Comparison of ENCODE assay signal across 9 mouse cellular contexts in the genomic region with DNA sequence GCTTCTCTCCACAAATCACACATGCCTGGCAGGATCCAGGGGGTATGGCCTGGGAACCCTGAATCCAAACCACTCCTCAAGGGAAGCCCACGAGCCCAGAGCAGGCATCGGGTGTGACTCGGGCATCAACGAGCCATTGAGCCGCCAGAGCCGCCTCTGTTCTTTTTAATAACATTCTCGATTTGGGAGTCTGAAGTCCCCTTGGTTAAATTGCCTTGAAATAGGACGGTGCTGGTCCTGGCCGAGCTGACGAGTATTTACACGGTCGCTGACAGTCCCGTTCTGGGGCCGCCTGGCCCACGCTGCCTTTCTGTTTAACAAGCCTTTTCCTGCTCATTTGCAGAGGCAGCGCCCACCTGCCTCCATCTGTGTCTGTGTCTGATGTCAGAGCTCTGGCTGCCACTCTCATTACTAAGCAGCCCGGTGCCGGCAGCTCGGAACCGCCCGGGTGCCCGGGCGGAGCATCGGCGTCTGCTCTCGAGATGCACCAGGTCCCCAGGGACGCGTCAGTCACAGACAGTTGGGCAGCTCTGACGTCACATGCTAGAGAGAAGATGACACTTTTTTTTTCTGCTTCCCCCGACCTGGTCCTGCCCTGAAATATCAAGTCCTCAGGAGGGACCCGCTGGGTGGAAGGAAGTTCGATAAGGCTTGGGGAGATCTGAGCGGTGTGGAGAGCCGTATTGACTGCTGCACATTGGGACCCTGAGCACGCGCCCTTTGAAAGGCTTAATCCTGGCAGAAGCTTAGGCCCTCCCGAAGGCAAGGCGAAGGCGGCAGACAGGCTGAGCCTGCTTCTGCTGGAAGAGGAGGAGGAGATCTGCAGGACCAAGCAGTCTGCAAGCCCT. TPM values are rescaled to one million over a fixed set of nuclear protein-coding genes. Genes with fewer than 3 reads are reported as not detected.
DNase-seq lines count a peak whose midpoint lies in the region; ATAC-seq lines count a peak whose summit lies in the region.
"Had no signal": no experiment of that assay in that cellular context is flagged by ENCODE, and none has a peak within 500 bp of the region (broad histone marks: within the 10 kb centered on the region; RNA-seq: fewer than 3 reads in every experiment).

No protein-coding gene starts in this region.

- peaks cover 40% of the 10 kb centered on the region for H3K27me3 ChIP-seq in heart, embryonic 11.5 days (ENCODE audit: control insufficient read depth, insufficient read depth, low read length)
- peaks cover 2% of the 10 kb centered on the region; the same call in 1 of the 2 replicates for H3K27me3 ChIP-seq in hindbrain, embryonic 11.5 days (ENCODE audit: control insufficient read depth, insufficient read depth, low read length)
- 0 out of 2 replicates have a peak, but pooled peaks cover 6% of the 10 kb centered on the region for H3K27me3 ChIP-seq in midbrain, embryonic 14.5 days (ENCODE audit: control insufficient read depth, insufficient read depth, low read length)

- DNase-seq in heart, adult 11 months: no peak
- peak; percentile 65 for DNase-seq in cerebellum, adult 9-11 months
- DNase-seq in hindbrain, embryonic 11.5 days (ENCODE audit: low spot score): peak; percentile 74
- DNase-seq in left cerebral cortex, postnatal 25 days (ENCODE audit: low spot score in 2 of 2): peak; percentile 77 to 94
- DNase-seq in midbrain, embryonic 14.5 days: peak; percentile 91
- peak; percentile 43 to 63 for DNase-seq in spleen, postnatal 14 days (ENCODE audit: low spot score in 2 of 2)
- DNase-seq in adrenal gland, adult 2 months: no peak

- no peaks in the 10 kb centered on the region for H3K36me3 ChIP-seq in heart, embryonic 11.5 days (ENCODE audit: control insufficient read depth, insufficient read depth, low read length)
- H3K36me3 ChIP-seq in hindbrain, embryonic 11.5 days (ENCODE audit: control insufficient read depth, insufficient read depth, low read length): no peaks in the 10 kb centered on the region
- no peaks in the 10 kb centered on the region for H3K36me3 ChIP-seq in midbrain, embryonic 14.5 days (ENCODE audit: control insufficient read depth, insufficient read depth, low read length)

- 13% methylated on average over 39 of the region's 39 CpGs for WGBS in heart, embryonic 11.5 days (ENCODE audit: insufficient replicate concordance)
- WGBS in hindbrain, embryonic 11.5 days: 22% methylated on average over 39 of the region's 39 CpGs
- WGBS in midbrain, embryonic 14.5 days: 4% methylated on average over 39 of the region's 39 CpGs

- peak overlapping the region; percentile 71 for H3K4me2 ChIP-seq in heart, embryonic 11.5 days
- H3K4me2 ChIP-seq in hindbrain, embryonic 11.5 days (replicated peaks; ENCODE audit: low read depth, low read length): peak overlapping the region; percentile 35
- peak overlapping the region; percentile 58 for H3K4me2 ChIP-seq in midbrain, embryonic 14.5 days (ENCODE audit: low read length)

- H3K9ac ChIP-seq in heart, embryonic 11.5 days (ENCODE audit: low read depth, low read length): no peak overlapping the region
- no peak overlapping the region for H3K9ac ChIP-seq in hindbrain, embryonic 11.5 days (ENCODE audit: low read depth, low read length)
- H3K9ac ChIP-seq in midbrain, embryonic 14.5 days (replicated peaks; ENCODE audit: low read length): peak overlapping the region; percentile 45

- H3K4me1 ChIP-seq in heart, embryonic 11.5 days (ENCODE audit: control insufficient read depth, insufficient read depth, low read length): peaks cover 11% of the 10 kb centered on the region
- peaks cover 6% of the 10 kb centered on the region; the same call in 1 of the 2 replicates for H3K4me1 ChIP-seq in hindbrain, embryonic 11.5 days (replicated peaks; ENCODE audit: control insufficient read depth, insufficient read depth, low read length)
- peaks cover 27% of the 10 kb centered on the region for H3K4me1 ChIP-seq in midbrain, embryonic 14.5 days (ENCODE audit: control insufficient read depth, insufficient read depth, low read length)

- no peak overlapping the region for H3K27ac ChIP-seq in heart, embryonic 11.5 days (ENCODE audit: low read depth, low read length)
- no peak overlapping the region for H3K27ac ChIP-seq in hindbrain, embryonic 11.5 days (ENCODE audit: low read depth, low read length)
- peak overlapping the region; percentile 86 for H3K27ac ChIP-seq in midbrain, embryonic 14.5 days (replicated peaks; ENCODE audit: low read depth, low read length)

- intact Hi-C loops in left cerebral cortex, postnatal 25 days (cut with DNase I): no loop called here

- H3K9me3 ChIP-seq in heart, embryonic 11.5 days (replicated peaks; ENCODE audit: control insufficient read depth, low read length): no peaks in the 10 kb centered on the region
- no peaks in the 10 kb centered on the region for H3K9me3 ChIP-seq in hindbrain, embryonic 11.5 days (ENCODE audit: control insufficient read depth, low read length)
- no peaks in the 10 kb centered on the region for H3K9me3 ChIP-seq in midbrain, embryonic 14.5 days (ENCODE audit: control insufficient read depth, low read length)

- no peak; the same call in 1 of the 2 replicates for ATAC-seq in heart, embryonic 11.5 days (replicated peaks; ENCODE audit: insufficient number of reproducible peaks, low FRiP score, low TSS enrichment)
- peak; percentile 68 for ATAC-seq in hindbrain, embryonic 11.5 days (ENCODE audit: low FRiP score)
- peak; percentile 77 for ATAC-seq in midbrain, embryonic 14.5 days (ENCODE audit: low FRiP score, low TSS enrichment)

- H3K4me3 ChIP-seq in heart, embryonic 11.5 days (ENCODE audit: low read depth, low read length): peak overlapping the region; percentile 31
- no peak overlapping the region for H3K4me3 ChIP-seq in hindbrain, embryonic 11.5 days (ENCODE audit: low read depth, low read length)
- peak overlapping the region; percentile 25 for H3K4me3 ChIP-seq in midbrain, embryonic 14.5 days (replicated peaks; ENCODE audit: low read depth, low read length)

RNA-seq across cellular contexts. Expression of a gene that starts 12.4 kb away (rescaled TPM):
- not detected in 2 replicates for polyA plus RNA-seq in heart, embryonic 11.5 days (2014; fragmentation: Nextera tagmentation; extraction: Ambion mirVana)
- polyA plus RNA-seq in hindbrain, embryonic 11.5 days (2014; fragmentation: Nextera tagmentation; extraction: Ambion mirVana): 0.08 and 0.28 TPM in 2 replicates
- not detected for total RNA-seq in left cerebral cortex, postnatal 25 days (2021)
- 0.13 TPM in 1 of 2 replicates, not detected in the other for polyA plus RNA-seq in midbrain, embryonic 14.5 days (2014; fragmentation: Nextera tagmentation; extraction: Ambion mirVana)
- total RNA-seq in adrenal gland, adult 2 months (2021): not detected
- not detected in 2 replicates for polyA plus RNA-seq in adrenal gland, adult 2 months (2012; rRNA removed)
- polyA plus RNA-seq: large intestine, adult 2 months had no signal

RNA-seq across cellular contexts. Expression of a gene that starts 23.1 kb away (rescaled TPM):
- polyA plus RNA-seq in heart, embryonic 11.5 days (2014; fragmentation: Nextera tagmentation; extraction: Ambion mirVana): 0.06 TPM in 1 of 2 replicates, not detected in the other
- polyA plus RNA-seq in hindbrain, embryonic 11.5 days (2014; fragmentation: Nextera tagmentation; extraction: Ambion mirVana): 0.74 and 0.91 TPM in 2 replicates
- 10 to 100 TPM in 1 of 2 experiments, 1 to 10 TPM in 1; 9.1 to 10.4 TPM for total RNA-seq in left cerebral cortex, postnatal 25 days (2021)
- 14.8 and 18.8 TPM in 2 replicates for polyA plus RNA-seq in midbrain, embryonic 14.5 days (2014; fragmentation: Nextera tagmentation; extraction: Ambion mirVana)
- not detected for total RNA-seq in adrenal gland, adult 2 months (2021)
- 0.06 and 0.07 TPM in 2 replicates for polyA plus RNA-seq in adrenal gland, adult 2 months (2012; rRNA removed)

Comparison
In these comparisons a context has a peak if more than half of its experiments do, and no peak if none do; other contexts are left out.
1. DNase-seq: peak in cerebellum, adult 9-11 months (single experiment), hindbrain, embryonic 11.5 days (single experiment), left cerebral cortex, postnatal 25 days (2 of 2), midbrain, embryonic 14.5 days (single experiment) and spleen, postnatal 14 days (2 of 2); none in heart, adult 11 months (single experiment) and adrenal gland, adult 2 months (single experiment).
2. Peak in every context shown above with its lines, with median percentiles within 50 percentile points of each other: H3K4me2 ChIP-seq.